Mouse (Mus musculus) heart, postnatal 0 days (tissue): ENCODE results near the gene Zcchc24. TPM values are rescaled to one million over a fixed set of nuclear protein-coding genes. Genes with fewer than 3 reads are reported as not detected.

ENCODE experiments used
- ATAC-seq: fragments of 200-750 bp; cut with Nextera tagmentation; 2 replicates; pipeline ENCODE4 v1.8.0; 2017; ENCODE audit warnings: low read depth, moderate number of reproducible peaks, moderate library complexity; ENCODE audit not compliant: insufficient read depth
- DNase-seq: peaks from one replicate; pipeline ENCODE4 v3.0.0-alpha.2; 2016; ENCODE audit warnings: low spot score
- H3K27ac ChIP-seq: fragments of 300-500 bp; sonication (generic); 2 replicates; pipeline ENCODE4 v1.5.1; 2014; ENCODE audit warnings: low read depth, mild to moderate bottlenecking
- H3K27me3 ChIP-seq: fragments of 300-500 bp; sonication (generic); 2 replicates; pipeline ENCODE4 v1.6.1; 2014; ENCODE audit warnings: low read length, mixed read lengths; ENCODE audit not compliant: control insufficient read depth, insufficient read depth
- H3K36me3 ChIP-seq: fragments of 300-500 bp; sonication (generic); replicated peaks from 2 replicates; pipeline ENCODE4 v1.6.1; 2014; ENCODE audit warnings: low read length, mixed read lengths; ENCODE audit not compliant: control insufficient read depth, insufficient read depth
- H3K4me1 ChIP-seq: fragments of 300-500 bp; sonication (generic); 2 replicates; pipeline ENCODE4 v1.6.1; 2014; ENCODE audit warnings: antibody characterized with exemption; ENCODE audit not compliant: control insufficient read depth, insufficient read depth
- H3K4me2 ChIP-seq: fragments of 300-500 bp; sonication (generic); 2 replicates; pipeline ENCODE4 v1.6.1; 2014; ENCODE audit warnings: low read depth, mild to moderate bottlenecking, low read length, moderate library complexity
- H3K4me3 ChIP-seq: fragments of 300-500 bp; sonication (generic); 2 replicates; pipeline ENCODE4 v1.5.1; 2014; ENCODE audit warnings: low read depth, low read length
- H3K9ac ChIP-seq: fragments of 300-500 bp; sonication (generic); replicated peaks from 2 replicates; pipeline ENCODE4 v1.6.1; 2014; ENCODE audit warnings: low read depth, low read length, mixed read lengths
- H3K9me3 ChIP-seq: fragments of 300-500 bp; sonication (generic); replicated peaks from 2 replicates; pipeline ENCODE4 v1.6.1; 2016; ENCODE audit warnings: low read length; ENCODE audit not compliant: control insufficient read depth
- CTCF ChIP-seq: IDR thresholded peaks from 2 replicates; pipeline ENCODE4 v1.5.1; 2016; ENCODE audit warnings: antibody characterized with exemption, control low read depth, low read depth
- EP300 ChIP-seq: IDR thresholded peaks from 2 replicates; pipeline ENCODE4 v1.6.1; 2016; ENCODE audit warnings: antibody characterized with exemption, low read depth
- WGBS: fragments of 180-500 bp; shearing (Covaris S2); extraction: QIAGEN DNeasy Blood & Tissue Kit; methylation state at CpG from one replicate; pipeline ENCODE4 v1.1.7; 2014; 5-methylcytosine and 5-hydroxymethylcytosine counted together
- polyA plus RNA-seq: library from polyadenylated mRNA; unstranded; fragments of >200 nt; fragmentation: Nextera tagmentation; extraction: Ambion mirVana; gene quantifications from 2 replicates; pipeline ENCODE4 v1.2.1, GENCODE M21; 2015
- total RNA-seq: library from RNA; depleted of rRNA; stranded (reverse); fragments of >200 nt; gene quantifications from 2 replicates; pipeline ENCODE4 v1.2.3, GENCODE M21; 2014; ENCODE audit warnings: low replicate concordance

The Zcchc24 gene
- total and polyA plus RNA-seq, 2 experiments from 2014 or later: 18.5 to 40.3 TPM

GRCm38 (mm10) chr14:25746971-25747945, 21.6 kb downstream of the Zcchc24 start:
- ATAC-seq (no peak), DNase-seq (no peak)
- peaks cover 55% of the 10 kb centered on the region for H3K4me1 ChIP-seq
- WGBS: 63% methylated on average over 21 of the region's 21 CpGs
- TF ChIP-seq CTCF: no peak
- no peak for TF ChIP-seq EP300
- H3K27me3 ChIP-seq: no peaks in the 10 kb centered on the region
- no peak overlapping the region for H3K4me2 ChIP-seq
- no peaks in the 10 kb centered on the region for H3K9me3 ChIP-seq
- no peak overlapping the region for H3K9ac ChIP-seq
- H3K27ac ChIP-seq: peak overlapping the region; percentile 7; the same call in 1 of the 2 replicates
- H3K36me3 ChIP-seq: peaks cover 45% of the 10 kb centered on the region
- H3K4me3 ChIP-seq: no peak overlapping the region

DNA sequence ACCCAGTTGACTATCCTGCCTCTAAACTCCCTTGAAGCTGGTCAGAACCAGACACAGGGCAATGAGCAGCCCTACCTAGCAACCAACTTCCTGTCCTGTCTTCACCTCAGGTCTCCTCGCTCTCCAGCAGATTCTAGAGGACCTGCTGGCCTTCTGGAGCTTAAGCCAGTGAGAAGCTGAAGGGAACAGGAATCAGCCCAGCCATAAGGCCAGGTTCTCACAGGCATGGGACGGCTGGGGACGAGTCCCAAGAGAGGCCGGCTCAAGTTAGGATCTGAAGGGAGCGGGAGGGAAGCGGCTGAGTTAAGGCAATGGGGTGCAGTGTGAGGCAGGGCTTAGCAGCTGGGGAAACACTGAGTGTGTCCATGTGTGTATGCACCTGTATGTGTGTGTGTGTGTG, 22.5 kb downstream of the Zcchc24 start:
- Histone ChIP-seq H3K27me3 (no peaks in the 10 kb centered on the region), H3K4me3 (no peak overlapping the region), H3K36me3 (peaks cover 37% of the 10 kb centered on the region), H3K27ac (peak overlapping the region; percentile 61; the same call in 1 of the 2 replicates), H3K4me1 (peaks cover 55% of the 10 kb centered on the region), H3K9ac (no peak overlapping the region), H3K4me2 (no peak overlapping the region), H3K9me3 (no peaks in the 10 kb centered on the region)
- ATAC-seq (no peak), DNase-seq (no peak)
- WGBS: 67% methylated on average over 6 of the region's 6 CpGs
- TF ChIP-seq CTCF: no peak
- TF ChIP-seq EP300: no peak

DNA sequence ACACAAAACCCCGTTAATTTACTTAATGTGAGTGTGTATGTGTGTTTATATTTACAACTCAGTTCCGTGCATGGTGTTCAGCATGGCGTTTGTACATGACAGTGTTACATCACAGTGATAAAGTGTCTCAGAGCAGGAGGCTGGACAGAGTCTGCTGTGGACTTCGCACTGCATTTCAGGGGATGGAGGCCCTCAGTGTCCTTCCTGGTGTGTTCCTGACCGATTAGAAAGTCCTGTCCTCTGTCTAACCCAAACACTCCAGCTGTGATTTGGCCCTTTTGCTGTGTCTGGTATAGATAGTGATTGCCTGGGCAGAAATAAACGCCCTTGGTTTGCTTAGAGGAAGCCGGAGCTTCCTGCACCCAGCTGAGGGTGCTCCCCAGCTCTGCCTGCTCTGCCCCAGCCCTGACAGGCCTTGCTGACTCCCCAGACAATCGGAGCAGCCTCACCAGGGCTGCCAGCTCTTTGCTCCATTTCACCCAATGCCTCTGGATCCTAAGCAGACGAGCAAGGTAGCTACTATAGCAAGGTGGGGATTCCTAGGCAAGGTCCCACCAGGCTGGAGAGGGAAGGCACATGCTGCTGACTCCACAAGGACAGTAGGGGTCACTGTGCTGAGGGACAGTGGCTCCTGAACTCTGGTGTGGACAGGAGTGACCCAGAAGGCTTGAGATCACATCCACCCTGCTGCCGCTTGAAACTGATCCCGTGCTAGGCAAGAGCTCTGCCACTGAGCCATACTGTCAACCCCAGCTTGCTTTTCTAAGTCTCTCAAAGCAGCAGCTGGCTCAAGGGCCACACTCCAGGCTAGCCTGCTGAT, 23.3 kb downstream of the Zcchc24 start:
- no peak for ATAC-seq
- H3K4me3 ChIP-seq: no peak overlapping the region
- H3K36me3 ChIP-seq: peaks cover 38% of the 10 kb centered on the region
- H3K9me3 ChIP-seq: no peaks in the 10 kb centered on the region
- no peak overlapping the region for H3K4me2 ChIP-seq
- DNase-seq: no peak
- peaks cover 51% of the 10 kb centered on the region for H3K4me1 ChIP-seq
- peak overlapping the region; percentile 61 for H3K27ac ChIP-seq
- H3K9ac ChIP-seq: 0 out of 2 replicates have a peak overlapping the region, but pooled peaks have one; percentile 30
- H3K27me3 ChIP-seq: no peaks in the 10 kb centered on the region
- WGBS: 32% methylated on average over 11 of the region's 11 CpGs
- TF ChIP-seq EP300 (no peak), CTCF (peak; percentile 36)

DNA sequence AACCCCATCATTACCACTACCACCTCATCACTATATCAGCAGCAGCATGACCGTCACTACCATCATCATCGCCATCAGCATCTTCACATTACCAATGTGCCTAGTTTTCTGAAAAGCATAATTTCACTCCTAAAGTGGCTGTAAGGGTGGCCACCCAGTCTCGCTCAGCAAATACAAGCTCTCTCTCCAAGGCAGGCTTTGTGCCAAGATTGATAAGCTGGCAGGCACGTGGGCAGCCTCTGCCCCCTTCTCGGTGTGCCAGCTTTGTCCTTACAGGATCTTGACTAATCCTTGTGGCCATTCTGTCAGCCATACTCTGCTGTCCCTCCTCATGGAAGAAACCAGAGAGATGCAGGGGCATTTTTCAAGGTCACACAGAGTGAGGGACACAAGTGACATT, 25.9 kb downstream of the Zcchc24 start:
- H3K4me1 ChIP-seq: peaks cover 54% of the 10 kb centered on the region

DNA sequence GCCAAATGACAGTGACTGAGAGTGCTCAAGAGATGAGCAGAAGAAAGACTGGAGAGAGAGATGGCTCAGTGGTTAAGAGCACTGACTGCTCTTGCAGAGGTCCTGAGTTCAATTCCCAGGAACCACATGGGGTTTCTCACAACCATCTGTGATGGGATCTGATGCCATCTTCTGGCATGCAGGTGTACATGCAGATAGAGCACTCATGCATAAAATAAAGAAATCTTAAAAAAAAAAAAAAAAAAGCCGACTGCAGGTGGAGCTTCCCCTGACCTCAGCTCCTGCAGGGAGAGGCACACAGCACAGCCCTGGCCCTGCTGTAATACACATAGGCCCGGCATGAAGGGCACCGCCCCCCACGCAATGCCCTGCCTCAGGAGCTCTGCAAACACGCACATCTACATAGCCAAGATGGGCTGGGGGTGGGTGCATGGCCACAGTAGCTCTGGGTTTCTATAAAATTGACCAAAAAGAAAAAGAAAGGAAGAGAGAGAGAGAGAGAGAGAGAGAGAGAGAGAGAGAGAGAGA, 26.9 kb downstream of the Zcchc24 start:
- no peak for DNase-seq
- Histone ChIP-seq H3K9me3 (no peaks in the 10 kb centered on the region), H3K4me2 (no peak overlapping the region), H3K4me3 (no peak overlapping the region), H3K27me3 (no peaks in the 10 kb centered on the region), H3K4me1 (peaks cover 55% of the 10 kb centered on the region), H3K9ac (no peak overlapping the region), H3K27ac (no peak overlapping the region), H3K36me3 (peaks cover 41% of the 10 kb centered on the region)
- no peak for ATAC-seq
- 74% methylated on average over 5 of the region's 5 CpGs for WGBS
- TF ChIP-seq CTCF (peak; percentile 19; the same call in 1 of the 2 replicates), EP300 (no peak)

More for the DNA sequence above, 25.9 kb downstream of the Zcchc24 start:
- no peak for TF ChIP-seq CTCF
- TF ChIP-seq EP300: no peak
- H3K36me3 ChIP-seq: peaks cover 35% of the 10 kb centered on the region
- no peak overlapping the region for H3K9ac ChIP-seq
- no peaks in the 10 kb centered on the region for H3K27me3 ChIP-seq
- DNase-seq (no peak), ATAC-seq (no peak)
- H3K27ac ChIP-seq: peak overlapping the region; percentile 52
- H3K4me3 ChIP-seq: no peak overlapping the region
- no peak overlapping the region for H3K4me2 ChIP-seq
- H3K9me3 ChIP-seq: no peaks in the 10 kb centered on the region
- WGBS: 49% methylated on average over 5 of the region's 5 CpGs
